Mouse (Mus musculus) heart, adult 2 months (tissue): ENCODE data around the gene Kin.
A peak's percentile ranks its signal among the peaks of the same experiment; 100 is the strongest.

Experiments
- CTCF ChIP-seq: fragments of 200-600 bp; IDR thresholded peaks from 2 replicates; pipeline ENCODE4 v1.8.1; 2022; ENCODE audit warnings: antibody characterized with exemption, mild to moderate bottlenecking, moderate library complexity
- EP300 ChIP-seq: fragments of 200-500 bp; IDR thresholded peaks from 2 replicates; pipeline ENCODE4 v1.6.1; 2011; ENCODE audit warnings: low read depth, low read length, control low read depth; ENCODE audit not compliant: insufficient read depth
- POLR2A ChIP-seq: fragments of 200-500 bp; IDR thresholded peaks from 2 replicates; pipeline ENCODE4 v1.6.1; 2011; ENCODE audit warnings: mild to moderate bottlenecking, low read depth, low read length, control low read depth; ENCODE audit not compliant: insufficient read depth

GRCm38 (mm10) chr2:10033684-10034083 is 46.7 kb upstream of the Kin start:
- TF ChIP-seq CTCF (peak; percentile 50), POLR2A (no peak), EP300 (no peak)
